Mouse (Mus musculus) embryo, embryonic 11 days (tissue): ENCODE measurements around the gene Ccne1.
A peak's percentile ranks its signal among the peaks of the same experiment; 100 is the strongest.
"Not testable (repeated sequence)": the region's sequence is repeated elsewhere in the genome, so short reads cannot be mapped to it uniquely, and the experiment has no call there.

Experiments used
- DNase-seq: peaks from one replicate; pipeline ENCODE4 v3.0.0-alpha.2; 2015

Gene Ccne1

DNA sequence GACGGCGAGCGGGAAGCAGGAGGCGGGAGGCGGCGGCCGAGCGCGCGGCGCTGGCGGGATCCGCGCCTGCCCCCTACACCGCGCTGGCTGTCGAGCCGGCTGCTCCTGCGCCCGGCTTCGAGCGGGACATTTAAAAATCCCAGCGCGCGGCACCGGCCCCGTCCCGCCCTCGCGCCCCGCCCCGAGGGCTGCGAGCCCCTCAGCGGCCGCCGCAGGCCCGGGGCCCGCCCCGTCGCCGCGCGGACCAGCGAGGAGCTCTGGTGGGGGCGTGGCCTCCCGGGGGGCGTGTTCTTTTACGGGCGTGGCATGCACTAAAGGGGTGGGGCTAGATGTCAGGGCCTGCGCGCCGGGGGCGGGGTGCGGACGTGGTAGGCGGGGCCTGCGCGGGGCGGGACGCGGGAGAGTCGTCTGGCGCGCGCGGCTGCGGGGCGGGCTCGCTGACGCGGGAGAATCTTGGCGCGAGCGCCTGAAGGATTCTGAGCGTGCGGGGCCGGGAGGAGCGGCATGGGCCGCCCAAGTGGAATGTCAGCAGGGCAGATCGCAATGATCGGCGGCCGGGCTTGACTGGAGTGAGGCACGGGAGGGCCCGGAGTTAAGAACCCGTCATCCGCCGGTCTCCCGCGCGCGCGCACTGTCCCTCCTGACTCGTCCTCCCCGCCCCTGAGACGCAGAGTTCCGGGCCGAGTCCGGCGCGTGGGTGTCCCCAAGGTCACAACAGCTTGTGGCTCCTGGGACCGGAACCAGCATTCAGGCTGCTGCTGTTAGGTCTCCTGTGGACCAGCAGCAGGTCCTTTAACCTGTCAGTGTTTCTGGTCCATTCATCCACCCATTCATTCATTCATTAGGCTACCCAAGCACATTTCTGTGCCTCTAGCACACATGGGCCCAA, at the start of gene Ccne1:
Ccne1 (minus strand) TSS at position 164 of the 889 bp plus-strand sequence.
- DNase-seq: peak; percentile 98

DNA sequence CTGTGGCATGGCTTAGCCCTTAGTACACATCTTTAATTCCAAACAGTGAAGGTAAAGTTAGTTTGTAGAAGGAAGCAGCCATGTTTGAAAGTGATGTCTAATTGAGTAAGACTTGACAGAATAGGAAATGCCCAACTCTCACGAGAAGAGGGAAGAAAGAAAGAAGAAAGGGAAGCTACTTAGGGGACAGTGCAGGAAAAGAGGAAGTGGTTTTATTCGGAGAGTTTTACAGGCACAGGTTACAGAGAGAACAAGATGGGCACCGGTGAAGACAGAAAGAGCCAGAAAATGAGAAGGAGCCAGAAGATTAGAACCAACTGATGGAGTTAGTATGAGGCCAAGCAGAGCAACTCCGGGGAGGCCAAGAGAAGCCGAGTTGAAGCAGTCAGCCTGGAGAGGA, 48.5 kb upstream of the Ccne1 start:
- DNase-seq: no peak

DNA sequence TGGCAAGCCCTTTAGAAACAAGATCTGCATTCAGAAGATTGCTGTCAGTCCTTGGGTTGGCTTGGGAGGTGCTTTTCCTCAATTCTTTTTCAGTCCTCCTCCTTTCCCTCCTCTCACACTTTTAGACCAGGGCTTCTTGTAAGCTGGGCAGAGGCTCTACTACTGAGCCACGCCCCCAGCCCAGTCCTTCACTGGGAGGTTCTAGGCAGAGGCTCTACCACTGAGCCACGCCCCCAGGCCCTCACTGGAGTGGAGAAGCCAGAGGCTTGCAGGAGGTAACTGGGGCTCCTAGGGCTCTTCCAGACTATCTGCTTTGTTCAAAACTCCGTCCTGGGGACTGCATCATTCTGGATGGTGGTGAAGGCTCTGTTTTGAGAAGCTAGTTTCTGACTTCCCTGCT, 45.2 kb upstream of the Ccne1 start:
- DNase-seq: no peak

DNA sequence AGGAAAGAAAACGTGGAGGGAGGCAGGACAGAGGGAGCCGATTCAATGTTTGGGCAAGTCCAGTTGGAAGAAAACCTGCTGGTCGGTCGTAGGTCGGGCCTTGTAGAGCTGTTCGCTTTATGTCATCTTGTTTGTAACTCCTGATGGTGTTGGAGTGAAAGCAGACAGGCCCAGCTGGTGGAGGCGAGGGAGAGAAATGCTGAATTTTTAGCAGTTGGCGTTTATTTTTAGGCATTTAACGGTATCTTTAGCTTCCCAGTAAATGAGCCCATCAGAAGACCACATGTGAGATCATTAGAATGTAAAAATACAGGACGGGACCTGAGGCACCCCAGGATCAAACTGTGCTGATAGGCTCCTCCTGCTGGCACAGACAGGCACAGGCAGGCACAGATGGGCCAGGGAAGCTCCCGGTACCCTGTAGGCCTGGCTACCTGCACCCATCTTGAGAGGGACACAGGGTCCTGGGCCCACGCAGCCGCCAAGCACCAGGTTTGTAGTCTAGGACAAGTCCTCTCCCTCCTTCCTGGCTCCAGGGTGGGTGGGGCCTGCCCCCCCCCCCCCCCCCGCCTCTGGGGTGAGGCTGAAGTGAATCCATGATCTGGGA, 44.5 kb upstream of the Ccne1 start:
- DNase-seq: no peak

DNA sequence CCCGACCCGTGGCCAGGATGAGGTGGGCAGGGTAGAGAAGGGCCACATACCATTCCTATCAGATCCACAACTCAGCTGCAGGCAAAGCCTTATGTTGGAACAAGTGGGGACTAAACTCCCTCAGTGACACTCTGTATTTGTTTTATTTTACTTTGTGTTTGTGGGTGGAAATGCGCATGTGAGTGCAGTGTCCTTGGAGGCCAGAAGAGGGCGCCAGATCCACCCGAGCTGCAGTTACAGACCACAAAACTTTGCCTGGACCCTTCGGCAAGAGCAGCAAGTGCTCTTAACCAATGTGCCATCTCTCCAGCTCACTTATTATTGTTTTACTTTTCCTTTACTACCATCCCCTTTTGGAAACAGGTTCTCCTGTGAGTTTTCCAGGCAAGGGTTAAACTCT, 40.1 kb upstream of the Ccne1 start:
- DNase-seq: no peak

DNA sequence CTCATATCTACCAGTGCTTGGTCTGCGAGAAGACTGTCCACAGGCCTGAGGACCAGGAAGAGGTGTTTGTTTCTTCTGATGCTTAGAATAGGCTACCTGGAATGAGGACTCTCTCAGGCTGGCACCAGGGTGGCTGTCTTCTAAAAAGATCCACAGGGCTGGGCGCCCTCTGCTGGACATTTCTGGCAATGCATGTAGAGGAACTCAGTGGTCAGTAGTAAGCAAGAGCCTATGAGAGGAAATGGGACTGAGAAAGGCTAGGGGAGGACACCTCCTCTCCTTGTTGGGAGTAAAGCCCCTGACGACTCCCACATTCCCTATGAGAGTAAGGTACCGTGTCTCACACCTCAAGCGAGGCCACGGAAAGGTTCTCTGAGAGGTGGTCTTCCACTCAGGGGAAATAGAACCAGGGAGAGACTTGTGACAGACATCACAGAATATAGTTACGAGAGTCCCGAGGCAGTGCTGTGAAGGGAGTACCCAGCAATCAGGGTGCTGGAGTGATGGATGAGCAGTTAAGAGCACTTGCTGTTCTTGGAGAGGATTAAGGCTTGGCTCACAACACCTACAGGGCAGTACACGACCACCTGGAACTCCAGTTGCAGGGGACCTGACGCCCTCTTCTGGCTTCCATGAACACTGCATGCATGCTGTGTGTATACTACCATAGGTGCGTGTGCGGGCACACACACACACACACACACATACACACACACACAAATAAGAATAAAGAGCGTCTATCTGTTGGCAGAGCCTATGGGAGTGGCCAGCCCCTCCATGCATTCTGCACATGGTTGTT, 34.6 kb upstream of the Ccne1 start:
- DNase-seq: peak; percentile 89

DNA sequence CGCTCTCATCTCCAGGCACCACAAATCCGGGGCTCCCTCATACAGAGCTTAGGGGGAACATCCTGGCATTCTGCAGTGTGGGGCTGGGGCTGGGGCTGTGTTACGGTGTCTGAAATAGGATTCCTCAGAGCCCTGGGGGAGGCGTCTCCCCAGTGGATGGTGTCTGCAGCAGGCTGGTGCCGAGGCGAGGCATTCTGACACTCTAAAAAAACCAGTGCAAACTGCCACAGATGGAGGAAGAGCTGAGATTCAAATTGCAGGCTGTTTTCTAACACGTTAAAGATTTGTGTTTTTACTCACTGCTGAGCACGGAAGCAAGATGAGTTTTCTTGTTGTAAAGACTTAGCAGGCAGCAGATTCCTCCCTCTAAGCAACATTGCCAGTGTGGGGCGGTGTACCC, 33.0 kb upstream of the Ccne1 start:
- DNase-seq: no peak

DNA sequence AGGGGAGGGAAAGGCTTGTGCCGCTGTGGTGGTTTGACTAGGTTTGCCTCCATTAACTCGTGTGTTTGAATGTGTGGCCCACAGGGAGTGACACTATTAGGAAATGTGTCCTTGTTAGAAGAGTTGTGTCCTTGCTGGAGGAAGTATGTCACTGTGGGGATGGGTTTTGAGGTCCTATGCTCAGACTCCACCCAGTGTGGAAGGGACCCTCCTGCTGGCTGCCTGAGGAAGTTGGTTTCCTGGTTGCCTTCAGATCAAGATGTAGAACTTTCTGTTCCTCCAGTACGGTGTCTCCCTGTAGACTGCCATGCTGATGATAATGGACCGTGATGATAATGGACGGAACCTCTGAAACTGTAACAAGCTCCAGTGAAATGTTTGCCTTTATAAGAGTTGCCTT, 27.1 kb upstream of the Ccne1 start:
- DNase-seq: no peak

DNA sequence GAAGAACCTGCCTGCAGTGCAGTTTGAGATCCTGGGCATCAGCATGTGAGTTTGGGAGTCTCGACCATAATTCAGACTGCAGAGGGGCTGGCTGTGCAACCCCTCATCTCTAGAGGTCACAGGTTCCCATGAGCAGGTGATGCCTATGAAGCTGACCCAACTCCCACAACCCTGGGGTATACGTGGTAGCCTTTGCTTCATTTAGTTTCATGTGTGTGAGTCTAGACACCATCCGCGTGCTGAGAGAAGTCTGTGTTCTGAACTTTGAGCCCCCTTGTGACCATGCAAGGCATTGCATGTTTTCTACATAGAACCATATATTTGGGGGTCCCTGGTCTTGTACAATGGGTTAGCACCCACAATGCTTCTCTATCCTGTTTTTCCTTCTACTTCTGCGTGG, 23.9 kb upstream of the Ccne1 start:
- peak; percentile 76 for DNase-seq

DNA sequence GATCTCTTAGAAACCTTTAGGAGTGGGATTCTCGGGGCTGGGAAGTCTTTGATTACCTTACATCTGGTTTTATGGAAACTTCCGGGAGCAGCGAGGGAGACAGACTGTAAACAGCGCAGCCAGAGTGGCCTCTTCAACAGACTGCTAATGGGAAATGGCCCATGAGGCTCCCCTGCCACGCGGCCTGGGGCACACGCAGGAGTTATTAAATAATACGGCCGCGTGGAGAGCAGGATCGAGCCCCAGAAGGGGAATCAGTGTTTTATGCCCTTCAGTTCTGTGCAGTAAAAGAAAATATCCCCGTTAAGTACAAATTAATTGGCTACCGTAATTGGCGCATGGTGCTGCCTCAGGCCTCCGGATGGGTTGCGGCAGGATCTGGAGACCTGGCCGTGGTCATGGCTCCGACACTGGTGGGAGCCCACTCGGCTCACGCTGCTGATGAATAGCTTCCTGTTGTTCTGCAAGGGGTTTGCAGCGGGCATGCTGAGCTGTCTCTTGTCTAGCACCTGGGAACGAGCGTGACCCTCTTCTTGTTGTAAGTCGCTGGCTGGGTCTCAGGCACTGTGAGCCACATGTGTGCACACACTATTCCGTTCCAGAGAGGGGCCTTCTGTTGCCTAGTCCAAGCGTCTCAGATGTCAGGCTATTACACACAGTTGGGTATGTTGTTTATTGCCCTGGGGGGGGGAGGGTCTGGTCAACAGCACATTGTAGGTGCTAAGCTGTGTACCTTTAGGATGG, 22.8 kb upstream of the Ccne1 start:
- DNase-seq: peak; percentile 59

DNA sequence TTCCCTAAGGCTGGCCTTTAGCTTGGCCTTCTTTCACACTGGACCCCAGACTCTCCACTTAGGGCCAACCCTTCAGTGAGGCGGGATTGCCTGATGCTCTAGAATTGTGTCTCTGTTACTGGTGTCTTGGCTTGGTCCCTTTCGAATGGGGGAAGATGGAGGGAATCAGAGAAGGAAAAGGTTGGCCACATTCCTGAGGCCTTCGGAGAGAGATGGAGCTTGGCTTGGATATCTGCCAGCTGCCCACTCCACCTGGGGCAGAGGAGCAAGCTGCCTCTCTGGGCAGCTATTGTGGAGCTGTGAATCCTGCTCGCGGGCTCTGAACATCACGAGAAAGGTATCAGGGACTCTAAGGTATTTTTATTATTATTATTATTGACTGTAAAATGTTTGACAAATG, 22.2 kb upstream of the Ccne1 start:
- no peak for DNase-seq

DNA sequence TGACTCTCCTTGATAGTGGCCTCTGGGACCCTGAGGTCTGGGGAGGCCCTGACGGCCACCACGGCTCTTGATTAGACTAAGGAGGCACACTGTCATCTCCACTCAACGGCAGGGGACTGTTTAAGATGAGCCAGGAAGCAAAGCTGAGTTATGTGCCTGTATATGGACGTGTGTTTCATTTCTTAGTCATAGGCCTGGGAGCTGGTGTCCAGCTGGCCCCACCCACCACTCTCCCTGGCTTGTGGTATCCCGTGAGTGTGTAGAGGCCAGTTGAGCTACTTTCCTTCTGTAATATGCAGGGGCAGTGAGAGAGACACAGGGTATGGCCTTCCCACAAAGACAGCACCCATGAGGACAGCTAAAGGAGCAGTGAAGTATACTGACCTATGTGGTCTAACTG, 20.9 kb upstream of the Ccne1 start:
- DNase-seq: not testable (repeated sequence)

DNA sequence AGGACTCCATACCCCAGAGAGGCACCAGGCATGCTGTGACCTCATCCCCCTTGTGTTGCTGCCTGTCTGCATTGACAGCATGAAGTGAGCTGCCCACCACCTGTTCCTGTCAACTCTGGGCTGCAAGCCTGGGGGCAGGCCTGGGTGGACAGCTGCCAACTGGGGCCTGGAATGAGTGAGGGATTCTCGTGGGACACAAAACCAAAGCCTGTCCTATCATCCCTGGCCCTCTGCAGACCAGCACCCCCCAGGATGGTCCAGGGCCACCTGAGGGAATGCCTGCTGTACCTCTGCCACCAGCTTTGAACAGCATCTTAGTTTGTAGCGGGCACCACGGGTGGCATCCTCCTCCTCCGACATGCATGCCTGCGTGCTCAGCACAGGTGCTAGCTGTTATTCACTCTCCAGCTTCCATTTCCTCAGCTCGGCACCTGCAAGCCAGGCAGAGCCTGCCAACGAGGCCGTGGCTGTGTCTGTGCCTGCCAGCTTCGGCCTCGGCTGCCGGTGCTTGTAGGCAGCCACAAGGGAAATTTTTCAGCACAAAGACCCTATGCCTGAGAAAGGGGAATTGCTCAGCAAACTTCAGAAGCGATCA, 18.3 kb upstream of the Ccne1 start:
- no peak for DNase-seq

DNA sequence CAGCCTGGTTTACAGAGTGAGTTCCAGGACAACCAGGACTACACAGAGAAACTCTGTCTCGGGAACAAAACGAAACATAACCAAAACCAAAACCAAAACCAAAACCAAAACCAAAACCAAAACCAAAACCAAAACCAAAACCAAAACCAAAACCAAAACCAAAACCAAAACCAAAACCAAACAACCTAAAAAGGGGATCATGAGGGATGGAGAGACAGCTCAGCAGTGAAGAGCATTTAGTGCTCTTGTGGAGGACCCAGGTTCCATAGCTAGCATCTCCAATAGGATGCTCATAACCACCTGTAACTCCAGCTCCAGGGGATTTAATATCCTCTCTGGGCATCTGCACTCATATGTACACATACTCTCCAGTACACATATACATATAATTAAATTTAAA, 16.8 kb upstream of the Ccne1 start:
- DNase-seq: not testable (repeated sequence)

DNA sequence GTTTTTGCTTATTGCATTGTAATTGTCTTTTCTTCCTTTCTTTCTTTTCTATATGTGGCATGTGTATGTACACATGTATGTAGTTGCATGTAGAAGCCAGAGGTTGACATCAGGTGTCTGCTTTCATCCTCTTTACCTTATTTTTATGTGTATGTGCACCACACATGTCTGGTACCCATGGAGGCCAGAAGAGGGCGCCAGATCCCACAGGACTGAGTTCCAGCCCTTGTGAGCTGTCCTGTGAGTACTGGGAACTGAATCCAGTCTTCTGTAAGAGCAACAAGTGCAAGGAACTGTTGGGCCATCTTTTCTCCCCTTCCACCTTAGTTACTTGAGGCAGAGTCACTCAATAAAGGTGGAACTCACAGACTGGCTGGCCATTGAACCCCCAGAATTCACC, 11.3 kb upstream of the Ccne1 start:
- DNase-seq: no peak

DNA sequence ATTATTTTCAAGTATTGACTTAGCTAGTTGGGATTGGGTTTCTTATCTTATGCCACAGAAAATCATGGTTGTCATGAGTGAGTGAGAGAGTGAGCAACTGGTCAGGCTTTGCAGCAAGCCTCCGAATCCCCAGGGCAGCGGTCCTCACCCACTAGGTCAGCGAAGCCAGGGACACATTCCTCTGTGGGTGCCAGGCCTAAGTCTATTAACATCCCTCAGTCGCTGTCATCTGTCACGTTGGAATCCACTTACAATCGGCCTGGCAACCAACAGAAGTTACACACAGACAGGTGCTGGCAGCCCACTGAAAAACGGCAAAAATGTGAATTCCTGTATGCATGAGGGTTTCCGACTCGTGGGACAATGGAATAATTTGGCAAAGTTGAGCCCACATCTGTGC, 5.1 kb upstream of the Ccne1 start:
- no peak for DNase-seq

DNA sequence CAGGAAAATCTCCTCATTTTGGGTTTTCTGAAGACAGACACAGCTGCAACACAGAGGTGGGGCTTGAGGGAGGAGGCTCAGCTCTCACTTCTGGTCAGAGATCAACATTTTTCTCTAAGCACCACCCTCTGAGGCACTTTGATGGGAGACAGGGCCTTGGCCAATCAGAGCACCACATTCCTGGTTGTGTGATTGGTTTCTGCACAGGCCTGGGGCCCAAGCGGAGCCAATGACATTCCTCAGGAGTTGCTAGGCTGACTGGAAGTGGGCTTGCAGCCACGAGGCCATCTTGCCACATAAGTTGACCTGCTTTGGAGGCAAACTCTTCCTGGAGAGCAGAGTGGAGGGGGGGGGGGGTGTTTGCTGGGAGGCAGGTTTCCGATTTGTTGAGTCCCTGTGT, 4.7 kb upstream of the Ccne1 start:
- peak; percentile 84 for DNase-seq

DNA sequence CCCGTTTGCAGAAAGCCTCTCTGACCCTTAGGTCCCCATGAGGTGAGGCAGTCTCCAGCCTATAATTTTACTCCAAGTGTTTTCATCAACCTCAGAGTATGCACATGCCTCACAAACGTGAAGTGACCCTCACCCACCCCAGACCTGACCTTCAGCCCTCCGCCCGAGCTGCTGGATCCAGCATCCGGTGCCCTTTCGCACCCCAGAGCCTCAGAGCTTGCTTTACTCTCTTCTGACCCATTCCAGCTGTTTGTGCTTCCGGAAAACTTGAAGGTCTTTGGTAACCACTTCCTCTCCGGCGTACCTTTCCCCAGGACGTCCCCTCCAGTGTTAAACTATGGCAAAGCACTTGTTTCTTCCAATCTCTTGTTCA, 912 bp upstream of the Ccne1 start:
- peak; percentile 39 for DNase-seq

DNA sequence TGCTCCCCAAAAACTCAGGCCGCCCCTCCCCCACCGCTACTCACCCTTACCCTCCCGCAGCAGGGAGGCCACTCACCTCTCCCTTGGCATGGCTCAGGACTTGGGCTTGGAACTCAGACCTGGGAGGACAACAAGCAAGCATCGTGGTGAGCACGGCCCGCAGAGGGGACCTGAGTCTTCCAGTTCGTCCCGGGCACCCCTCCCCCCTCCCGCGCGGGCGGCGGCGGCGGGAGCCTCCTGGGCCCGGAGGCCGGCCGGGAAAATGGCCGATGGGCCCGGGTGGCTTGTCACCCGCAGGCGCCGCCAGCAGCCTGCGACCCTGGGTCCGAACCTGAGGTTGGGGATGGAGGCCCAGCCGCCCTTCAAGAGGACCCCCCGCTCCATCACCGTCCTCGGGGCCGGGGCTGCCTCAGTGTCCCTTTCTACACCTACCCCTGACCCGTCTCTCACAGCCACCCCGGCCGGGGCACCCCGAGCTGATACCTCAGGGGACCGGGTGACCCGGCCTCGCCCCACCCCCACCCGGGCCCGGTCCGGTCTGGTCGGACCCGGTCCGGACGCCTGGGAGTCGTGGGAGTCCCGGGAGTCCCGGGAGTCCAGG, 523 bp downstream of the Ccne1 start:
- DNase-seq: peak; percentile 59

DNA sequence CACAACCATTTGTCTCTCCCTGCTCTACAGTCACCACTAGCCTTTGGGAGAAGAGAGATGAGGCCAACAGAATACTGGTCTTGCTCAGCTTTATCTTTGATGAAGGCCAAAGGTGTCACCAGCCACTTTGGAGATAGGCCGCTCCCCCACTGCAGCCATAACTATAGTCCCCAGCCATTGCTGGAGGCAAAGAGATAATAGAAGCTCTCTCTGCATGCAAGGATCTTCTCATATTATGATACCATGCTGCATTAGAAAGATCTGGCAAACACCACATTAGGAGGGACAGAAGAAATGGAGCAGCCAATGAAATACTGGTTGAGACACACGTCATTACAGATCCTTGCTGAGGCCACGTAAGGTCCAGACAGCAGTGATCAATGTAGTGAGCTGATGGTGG, 2.0 kb downstream of the Ccne1 start:
- DNase-seq: no peak

DNA sequence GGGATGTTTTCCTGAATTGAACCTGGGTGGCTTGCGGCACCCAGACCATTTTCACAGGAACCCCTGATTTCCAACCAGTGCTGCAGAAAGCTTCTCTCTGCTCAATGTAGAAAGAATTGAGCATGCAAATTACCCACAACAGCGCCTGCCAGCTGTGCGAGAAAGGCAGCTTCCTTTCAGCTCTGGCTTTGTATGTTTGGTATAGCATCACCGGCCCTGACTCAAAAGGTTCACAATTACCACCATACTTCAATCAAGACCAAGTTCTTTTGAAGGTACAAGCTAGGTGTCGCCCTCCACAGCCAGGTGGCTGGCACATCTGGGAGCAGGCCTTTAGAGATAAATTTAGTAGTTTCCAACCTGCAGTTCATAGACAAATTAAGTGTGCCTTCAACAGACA, 3.2 kb downstream of the Ccne1 start:
- no peak for DNase-seq

DNA sequence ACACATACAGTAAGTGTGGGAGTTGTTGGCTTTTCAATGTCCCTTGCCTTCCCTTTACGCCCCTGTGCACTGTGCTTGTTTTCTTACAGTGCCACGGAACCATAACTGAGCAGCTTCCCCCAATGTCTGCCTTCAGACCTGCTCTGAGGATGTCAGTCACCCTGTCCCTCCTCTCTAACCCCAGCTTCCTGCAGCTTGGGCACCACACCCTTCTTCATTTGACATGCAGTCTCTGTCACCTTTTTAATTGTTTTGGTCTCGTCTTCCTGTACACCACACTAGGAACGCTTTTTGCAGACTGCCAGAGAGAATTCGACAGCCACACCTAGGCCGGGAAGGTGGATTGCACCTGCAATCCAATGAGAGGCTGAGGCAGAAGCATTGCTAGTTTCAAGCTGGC, 13.0 kb downstream of the Ccne1 start:
- DNase-seq: no peak
